Mouse (Mus musculus) skeletal muscle tissue, adult 2 months (tissue): ENCODE results near the gene Pfn4.
"Not testable (repeated sequence)": the region's sequence is repeated elsewhere in the genome, so short reads cannot be mapped to it uniquely, and the experiment has no call there.

Experiments used
- DNase-seq: peaks from one replicate; pipeline ENCODE4 v3.0.0-alpha.2; 2012; ENCODE audit warnings: low read depth, low spot score

Pfn4 gene

DNA sequence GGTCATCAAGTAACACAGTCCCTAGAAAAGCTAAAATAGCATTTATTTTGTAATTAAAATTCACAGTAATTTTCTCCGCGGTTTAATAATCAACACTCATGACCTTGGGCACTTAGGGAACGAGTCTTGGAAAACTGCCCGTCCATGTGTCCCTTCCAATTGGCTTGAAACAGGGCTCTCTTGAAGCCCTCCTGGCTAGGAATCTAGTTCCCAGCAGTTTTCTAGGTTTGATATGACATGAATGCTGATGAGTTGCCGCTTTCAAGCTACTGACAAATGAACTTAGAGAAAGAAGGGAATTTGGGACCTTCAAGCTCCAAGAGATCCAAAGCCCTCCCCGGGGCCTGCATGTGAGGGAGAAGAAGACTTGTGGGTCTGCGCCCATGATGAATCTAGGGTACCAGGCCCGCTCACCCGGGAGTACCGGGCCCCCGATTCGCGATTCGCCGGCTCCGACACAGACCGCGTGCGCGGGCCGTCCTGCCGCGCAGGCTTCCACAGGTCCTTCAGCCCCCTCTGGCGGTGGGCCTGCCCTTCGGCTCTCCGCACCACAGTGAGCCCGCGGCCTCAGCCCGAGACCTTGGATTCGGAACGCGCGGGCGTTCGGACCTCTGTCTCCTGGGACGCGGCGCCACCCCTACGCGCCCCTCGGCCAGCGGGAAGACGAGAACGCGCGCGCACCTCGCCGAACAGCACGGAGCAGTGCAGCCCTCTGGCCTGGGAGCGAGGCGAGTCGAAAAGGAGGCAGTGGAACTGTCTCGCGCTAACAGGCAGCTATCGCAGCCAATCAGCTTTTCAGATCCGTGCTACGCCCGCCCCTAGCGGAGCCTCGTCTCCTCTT lies at the start of gene Pfn4, which contains the start of gene Fam228b:
Gene Pfn4, plus strand, starts transcription at position 531 of the 841 bp plus-strand sequence.
Gene Fam228b, minus strand, starts transcription at position 776 of the 841 bp plus-strand sequence.
- peak; percentile 80 for DNase-seq

DNA sequence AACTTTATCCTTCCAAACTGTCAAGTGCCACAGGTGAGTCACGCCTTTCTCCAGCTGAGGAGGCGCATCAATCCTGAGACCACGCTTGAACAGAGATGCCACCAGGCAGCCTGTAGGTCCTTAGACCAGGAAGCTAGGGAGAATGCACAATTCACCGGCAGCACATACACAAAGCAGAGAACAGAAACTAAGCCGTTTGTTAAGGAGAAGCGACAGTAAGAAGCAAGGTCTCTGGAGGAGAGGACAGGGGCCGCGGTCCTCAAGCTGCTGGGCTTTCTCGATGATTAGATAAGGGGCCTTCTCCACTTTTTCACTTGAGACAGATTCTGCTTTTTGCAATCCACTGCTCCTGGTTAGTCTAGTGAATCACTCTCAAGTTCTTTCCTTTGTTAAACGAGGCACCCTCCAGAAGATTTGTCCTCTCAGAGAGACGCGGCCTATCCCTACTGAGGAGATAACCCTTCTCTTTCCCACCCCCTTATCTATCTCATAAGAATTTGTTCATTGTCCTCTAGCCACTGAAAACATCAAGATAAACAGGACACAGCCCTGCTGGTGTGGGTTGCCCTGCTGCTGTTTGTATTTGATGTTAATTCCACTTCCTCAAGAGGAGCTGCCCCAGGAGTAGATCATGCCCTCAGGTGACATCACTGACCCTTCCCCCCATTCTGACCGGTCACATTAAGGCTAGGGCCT lies 49.6 kb upstream of the Pfn4 start:
- DNase-seq = no peak

DNA sequence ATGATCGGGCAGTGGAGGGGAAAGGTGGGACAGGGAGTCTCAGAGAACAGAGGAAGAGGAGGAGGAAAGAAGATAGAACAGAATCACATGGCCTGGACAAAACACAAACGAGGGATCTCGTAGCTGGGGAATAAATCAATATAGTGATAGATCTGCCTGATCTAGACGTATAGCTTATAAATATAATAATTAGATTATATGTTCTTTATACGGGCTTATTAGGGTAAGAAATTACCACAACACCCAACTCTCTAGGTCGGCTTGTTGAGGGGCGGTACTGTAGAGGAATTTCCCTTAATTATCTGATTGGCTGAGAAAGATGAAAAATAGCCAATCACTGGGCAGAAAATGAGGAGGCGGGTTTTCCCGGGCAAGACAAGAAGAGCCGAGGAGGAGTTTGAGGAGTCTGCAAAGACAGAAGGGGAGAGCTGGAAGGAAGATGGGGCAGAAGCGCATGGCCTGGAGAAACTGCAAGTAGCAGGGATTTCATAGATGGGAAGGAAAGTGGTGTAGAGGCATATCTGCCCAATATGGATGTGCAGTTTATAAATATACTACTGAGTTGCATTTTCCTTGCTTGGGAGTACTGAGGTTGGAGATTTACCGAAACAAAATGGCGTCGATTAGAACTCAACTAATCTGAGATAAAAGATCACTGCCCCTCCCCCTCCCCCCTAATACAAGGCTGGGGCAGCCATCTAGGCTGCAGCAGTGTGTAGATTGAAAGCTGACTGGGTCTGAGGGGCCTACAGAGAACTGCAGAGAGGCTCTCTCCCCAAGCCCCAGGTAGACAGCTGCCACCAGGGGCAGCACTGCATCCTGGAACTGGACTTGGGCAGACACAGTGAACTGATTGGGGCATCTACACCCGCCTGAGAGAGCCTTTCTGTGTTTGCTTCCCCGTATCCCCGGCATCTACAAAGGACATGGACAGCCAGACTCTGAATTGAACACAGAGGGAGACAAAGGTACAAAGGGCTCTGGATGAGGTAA lies 48.8 kb upstream of the Pfn4 start:
- no peak for DNase-seq

DNA sequence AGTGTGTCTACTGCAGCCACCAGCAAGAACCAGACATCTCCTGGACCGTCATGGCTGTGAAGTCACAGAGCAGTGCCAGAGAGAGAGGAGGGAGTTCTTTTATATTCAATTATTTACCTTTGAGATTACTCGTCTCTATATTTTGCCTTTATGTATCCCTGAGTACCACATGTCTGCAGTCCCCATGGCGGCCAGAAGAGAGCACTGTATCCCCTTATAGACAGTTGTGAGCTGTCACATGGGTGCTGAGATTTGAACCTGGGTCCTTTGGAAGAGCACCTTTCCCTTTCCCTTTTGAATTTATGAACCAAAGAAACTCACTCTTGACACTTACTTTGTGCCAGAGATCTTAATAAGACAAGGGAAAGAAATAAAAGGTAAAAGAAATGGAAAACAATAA lies 39.7 kb upstream of the Pfn4 start:
- no peak for DNase-seq

DNA sequence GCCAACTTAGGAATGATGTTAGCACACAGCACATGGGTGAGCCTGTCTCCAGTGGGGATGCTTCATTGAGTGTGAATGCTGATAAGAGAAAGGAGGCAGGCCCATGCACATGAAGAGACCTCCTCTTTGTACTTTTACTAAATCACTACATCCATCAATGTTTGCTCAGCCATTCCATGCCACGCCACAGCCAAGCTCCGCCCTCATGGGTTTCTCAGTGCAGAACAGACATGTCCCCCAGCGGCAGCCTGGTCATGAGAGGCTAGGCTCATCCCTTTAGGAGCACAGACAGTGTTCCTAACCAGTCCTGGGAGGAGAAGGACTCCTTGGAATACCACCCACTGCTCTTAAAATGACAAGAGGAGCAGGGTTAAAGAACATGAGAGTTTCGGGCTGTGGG lies 37.2 kb upstream of the Pfn4 start:
- no peak for DNase-seq

DNA sequence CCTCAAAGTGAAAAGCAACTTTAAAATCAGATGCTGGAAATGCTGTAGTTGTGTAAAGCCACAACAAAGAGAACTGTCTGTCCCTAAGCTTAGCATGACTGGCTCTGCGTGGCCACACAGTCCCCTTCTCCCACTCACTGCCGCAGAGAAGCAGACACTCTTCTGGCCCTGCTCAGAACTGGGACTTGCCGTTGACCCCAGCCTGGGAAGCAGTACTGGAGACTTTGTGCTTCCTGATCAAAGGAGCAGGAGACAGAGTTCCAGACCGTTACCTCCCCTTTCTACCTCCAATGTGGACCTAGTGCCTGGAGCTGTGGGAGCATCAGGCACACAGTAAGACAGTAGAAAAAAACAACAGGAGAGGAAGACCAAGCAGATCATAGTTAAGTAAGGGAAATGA lies 36.5 kb upstream of the Pfn4 start:
- no peak for DNase-seq

DNA sequence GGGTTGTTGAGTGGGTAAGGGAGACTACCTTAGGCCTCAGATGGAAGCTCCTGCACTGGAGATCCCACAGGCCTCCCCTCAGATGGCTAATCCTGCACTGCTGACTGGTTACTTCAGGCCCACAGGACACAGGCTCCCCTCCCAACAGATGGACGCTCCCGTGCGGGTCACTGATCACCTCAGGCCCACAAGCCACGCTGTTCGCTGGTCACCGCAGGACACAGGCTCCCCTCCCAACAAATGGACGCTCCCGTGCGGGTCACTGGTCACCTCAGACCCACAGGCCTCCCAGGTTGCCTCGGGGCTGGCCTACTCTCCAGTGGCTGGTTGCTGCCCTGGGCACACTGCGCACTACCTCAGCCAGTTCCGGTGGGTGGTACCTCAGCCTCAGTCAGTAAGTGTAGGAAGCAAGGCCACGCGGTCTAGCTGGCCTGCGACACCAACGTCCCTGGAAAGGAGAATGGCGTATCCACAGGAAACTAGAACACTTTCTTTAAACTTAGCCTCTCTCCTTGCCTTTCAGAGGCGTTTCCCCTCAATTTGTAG lies 30.7 kb upstream of the Pfn4 start, which contains the start of gene Fam228a:
Gene Fam228a, minus strand, starts transcription at position 400 of the 546 bp plus-strand sequence.
- no peak for DNase-seq

DNA sequence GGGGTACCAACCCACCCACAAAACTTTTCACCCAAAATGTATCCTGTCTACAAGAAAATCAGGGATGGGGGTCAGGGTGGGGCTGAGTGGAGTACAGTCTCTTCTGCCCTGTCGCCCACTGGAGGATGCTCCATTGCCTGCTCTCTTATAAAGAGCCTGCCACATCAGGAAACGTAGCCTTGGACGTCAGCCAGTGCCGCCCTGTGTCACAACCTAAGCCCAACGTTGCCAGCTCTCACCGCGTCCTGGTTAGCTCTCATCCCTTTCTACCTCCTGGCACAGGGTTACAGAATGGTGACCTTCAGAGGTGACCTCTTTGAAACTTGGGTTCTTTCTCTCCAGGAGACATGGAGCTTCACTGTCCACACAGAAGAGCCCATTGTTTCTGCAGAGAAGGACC lies 28.0 kb upstream of the Pfn4 start:
- DNase-seq = no peak

DNA sequence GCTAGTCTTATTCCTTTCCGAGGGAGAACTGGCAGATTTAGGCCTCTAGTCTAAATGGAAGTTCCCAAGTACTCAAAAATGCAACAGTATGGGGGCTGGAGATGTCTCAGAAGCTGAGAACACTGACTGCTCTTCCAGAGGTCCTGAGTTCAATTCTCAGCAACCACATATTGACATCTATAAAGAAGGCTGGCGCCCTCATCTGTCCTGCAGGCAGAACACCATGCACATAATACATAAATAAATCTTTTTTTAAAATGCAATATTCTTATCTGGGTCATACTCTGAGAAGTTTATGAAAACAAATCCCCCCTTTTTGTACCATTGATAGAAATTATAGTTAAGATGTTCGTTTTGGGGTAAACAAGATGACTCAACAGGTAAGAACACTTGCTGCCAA lies 26.6 kb upstream of the Pfn4 start:
- no peak for DNase-seq

DNA sequence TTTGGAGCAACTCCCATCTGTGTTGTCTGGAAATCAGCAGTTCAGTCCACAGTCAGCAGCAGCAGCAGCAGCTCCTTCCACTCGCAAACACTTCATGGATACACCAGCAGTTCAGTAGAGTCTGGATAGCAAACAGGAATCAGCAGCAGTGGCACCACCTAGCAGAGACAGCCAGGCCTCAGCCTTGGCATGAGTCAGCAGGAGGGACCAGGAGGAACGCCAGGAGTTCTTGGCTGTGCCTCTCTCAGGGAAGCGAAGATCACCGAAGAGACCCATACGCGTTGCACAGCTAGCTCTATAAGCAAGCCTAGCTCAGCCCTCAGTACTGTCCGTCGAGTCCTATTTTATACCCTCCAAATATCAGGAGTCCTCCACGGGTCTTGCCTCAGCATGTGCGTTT lies 24.3 kb upstream of the Pfn4 start:
- DNase-seq = peak; percentile 23

DNA sequence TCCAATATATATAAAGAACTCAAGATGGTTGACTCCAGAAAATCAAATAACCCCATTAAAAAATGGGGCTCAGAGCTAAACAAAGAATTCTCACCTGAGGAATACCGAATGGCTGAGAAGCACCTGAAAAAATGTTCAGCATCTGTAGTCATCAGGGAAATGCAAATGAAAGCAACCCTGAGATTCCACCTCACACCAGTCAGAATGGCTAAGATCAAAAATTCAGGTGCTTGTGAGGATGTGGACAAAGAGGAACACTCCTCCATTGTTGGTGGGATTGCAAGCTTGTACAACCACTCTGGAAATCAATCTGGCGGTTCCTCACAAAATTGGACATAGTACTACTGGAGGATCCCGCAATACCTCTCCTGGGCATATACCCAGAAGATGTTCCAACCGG lies 14.4 kb upstream of the Pfn4 start:
- DNase-seq = not testable (repeated sequence)

DNA sequence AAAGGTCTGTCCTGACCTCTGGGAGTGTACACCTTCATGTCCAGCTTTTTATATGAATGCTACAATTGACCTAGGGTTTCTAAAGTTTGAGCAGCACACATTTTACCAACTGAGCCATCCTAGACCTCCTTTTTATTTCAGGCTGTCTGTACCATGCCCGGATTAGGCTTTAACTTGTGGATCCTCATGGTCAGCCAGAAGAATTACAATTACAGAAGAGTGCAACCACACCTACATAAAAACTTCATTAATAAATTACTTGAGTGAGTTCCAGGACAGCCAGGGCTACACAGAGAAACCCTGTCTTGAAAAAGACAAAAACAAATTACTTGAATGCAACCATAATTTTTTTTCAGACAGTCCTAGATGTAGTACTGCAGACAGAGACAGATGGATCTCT lies 11.8 kb upstream of the Pfn4 start:
- DNase-seq = no peak

DNA sequence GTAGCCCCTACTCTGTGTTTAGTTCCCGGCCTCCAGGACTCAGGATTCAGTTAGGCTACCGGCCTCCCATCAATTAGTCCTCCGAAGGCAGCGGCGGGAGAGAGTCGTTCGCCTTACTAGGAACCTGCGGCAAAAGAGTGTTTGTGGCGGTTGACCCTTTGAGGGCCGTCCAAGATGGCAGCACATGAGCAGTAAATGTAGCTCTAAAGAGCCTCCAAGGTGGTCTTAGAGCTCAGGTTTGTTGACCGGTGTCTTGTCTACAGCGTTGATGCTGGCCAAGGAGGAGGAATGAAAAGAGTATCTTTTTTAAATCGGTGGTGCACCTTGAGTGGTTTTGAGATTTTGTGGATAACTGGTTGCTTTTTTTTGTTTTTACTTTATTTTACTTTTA lies 506 bp downstream of the Pfn4 start:
- DNase-seq = no peak

DNA sequence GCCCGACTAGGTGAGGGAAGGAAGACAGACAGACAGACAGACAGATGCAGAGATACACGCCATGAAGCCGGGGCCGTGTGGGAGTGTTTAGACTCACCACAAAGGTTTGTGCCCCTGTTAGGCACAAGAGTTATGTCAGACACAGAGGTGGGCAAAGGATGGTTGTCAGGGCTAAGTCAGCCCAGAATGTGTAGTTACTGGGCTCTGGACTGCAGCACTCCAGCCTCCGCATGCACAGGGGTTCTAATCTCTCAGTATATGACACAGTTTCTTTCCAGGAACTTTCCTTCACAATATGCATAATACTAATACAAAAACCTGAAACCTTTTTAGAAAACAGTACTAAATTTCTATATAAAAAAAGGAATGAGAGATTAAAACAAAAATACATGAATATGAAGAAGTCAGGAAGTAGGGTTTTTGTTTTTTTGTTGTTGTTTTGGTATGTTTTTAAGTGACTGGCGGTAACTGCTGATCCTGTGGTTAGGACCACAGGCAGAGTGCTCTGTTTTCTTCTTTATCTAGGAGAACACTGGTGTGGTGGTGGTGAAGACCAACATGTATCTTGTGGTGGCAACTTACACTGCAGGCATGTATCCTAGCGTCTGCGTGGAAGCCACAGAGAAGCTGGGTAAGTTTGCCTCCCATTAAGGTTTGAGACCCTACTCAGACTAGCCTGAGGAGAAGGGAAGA lies 6.2 kb downstream of the Pfn4 start:
- DNase-seq = no peak

DNA sequence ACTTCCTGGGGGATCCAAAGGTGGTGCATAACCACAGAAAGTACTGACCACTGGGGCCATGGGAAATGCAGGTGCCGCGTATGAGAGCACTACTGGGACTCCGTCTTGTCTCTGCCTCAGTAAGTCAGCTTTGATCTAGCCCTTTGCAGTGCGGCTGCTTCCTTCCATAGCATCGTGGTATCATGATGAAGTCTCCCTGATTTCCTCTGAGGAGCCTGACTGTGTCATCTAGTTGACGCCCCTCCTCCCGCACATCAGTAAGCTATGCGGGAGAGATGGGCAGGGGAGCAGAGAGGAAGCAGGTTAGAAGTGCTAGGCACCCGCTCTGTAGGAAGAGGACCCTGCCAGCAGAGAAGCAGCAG lies 6.7 kb downstream of the Pfn4 start:
- no peak for DNase-seq

DNA sequence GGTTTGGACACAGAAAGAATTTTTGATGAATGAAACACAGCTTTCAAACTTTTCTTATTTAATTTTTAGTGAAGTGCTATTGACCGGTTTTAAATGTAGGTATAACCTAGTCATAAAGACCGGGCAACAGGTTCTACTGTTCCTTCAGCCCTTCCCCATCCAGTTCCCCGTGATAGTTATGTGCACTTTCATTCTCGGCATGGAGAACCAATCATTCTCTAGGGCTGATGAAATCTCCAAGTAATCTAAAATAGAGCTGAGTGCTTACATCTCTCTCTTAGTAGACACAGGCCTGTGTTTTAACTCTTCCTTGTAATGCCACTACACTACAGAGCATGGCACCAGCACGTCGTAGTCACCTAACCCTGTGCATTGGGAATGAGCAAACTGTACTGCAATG lies 8.9 kb downstream of the Pfn4 start:
- DNase-seq = no peak

DNA sequence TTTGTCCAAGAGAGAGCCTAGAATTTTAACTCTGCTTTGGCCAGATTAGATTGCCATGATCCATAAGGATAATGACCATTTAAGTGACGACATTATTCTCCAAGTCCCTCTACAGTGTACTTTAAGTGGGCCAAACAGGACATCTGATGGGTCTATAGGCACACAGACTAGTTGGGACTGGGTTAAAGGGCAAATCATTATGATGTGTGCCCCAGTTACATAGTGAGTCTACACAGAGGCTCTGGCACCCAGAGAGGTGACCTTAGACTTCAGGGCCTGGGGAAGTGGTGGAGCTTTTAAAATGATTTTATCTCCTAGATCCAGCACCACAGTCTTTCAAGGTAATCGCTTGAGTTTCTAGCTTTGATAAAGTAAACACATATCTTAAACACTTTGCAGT lies 11.4 kb downstream of the Pfn4 start:
- no peak for DNase-seq

DNA sequence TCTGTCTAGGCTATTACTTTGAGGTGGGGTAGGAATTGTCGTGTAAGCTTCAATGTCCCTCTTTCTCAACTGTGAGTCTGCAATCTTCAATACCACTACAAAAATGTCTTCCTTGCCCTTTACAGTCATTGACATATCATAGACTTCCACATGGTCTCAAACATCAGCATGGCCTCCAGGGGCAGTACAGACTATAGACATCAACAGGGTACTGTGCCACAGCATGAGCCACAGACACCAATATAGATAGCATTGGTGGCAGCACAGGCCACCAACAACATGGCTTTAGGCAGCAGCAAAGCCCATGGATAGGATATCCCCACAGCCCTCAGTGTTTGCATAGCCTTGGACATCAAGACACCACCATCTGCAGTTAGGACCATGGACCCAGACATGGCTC lies 12.4 kb downstream of the Pfn4 start:
- DNase-seq = no peak

DNA sequence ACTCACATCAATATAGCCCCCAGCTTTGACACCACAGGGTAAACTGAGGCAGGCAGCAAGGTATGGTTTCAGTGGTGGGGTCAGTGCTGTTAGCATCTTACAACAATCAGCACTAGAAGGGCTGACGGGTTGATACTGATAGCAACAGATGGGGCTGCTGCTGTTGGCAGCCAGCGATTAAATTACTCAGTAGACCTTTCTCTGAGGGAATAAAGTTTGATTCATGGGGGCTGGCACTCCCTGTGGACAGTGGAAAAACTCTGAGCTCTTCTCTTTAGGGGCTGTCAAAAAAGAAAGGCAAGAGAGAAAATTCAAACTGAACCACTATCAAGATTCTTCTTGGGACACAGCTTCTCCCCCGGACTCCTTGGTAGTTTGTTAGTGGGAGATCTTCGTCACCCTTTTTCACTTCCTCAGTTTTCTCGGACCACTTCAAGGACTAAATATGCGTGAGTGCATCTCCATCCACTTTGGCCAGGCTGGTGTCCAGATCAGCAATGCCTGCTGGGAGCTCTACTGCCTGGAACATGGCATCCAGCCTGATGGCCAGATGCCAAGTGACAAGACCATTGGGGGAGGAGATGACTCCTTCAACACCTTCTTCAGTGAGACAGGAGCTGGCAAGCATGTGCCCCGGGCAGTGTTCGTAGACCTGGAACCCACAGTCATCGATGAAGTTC lies 13.0 kb downstream of the Pfn4 start:
- not testable (repeated sequence) for DNase-seq

DNA sequence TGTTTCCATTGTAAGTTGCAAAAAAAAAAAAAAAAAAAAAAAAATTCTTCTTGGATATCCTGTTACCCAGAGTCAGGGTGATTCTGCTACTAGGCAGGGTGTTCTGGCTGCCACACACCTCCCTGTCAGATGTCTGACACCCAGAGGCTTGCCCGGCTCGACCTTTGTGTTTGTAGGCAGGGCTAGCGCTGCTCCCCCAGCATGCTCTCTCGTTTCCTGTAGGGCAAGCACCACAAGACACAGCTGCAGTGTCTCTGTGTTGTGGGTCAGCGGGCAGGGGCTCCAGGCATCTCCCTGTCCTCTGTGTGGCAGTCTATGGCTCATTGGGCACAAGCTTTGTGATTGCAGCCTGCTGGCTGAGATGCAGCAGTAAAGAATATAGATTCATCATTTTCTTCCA lies 14.8 kb downstream of the Pfn4 start:
- no peak for DNase-seq
